Mouse (Mus musculus) T-helper 2 cell (primary cell): ENCODE measurements around the gene Nagpa.
"Not testable (repeated sequence)": the region's sequence is repeated elsewhere in the genome, so short reads cannot be mapped to it uniquely, and the experiment has no call there.

Source experiments
- in situ Hi-C: fragments of 300-600 bp; cut with MboI, MseI; formaldehyde crosslinking; loops from one replicate; pipeline ENCODE4 v1.15.1; 2025; ENCODE audit warnings: high pct_unique_total_duplicates

Nagpa gene

DNA sequence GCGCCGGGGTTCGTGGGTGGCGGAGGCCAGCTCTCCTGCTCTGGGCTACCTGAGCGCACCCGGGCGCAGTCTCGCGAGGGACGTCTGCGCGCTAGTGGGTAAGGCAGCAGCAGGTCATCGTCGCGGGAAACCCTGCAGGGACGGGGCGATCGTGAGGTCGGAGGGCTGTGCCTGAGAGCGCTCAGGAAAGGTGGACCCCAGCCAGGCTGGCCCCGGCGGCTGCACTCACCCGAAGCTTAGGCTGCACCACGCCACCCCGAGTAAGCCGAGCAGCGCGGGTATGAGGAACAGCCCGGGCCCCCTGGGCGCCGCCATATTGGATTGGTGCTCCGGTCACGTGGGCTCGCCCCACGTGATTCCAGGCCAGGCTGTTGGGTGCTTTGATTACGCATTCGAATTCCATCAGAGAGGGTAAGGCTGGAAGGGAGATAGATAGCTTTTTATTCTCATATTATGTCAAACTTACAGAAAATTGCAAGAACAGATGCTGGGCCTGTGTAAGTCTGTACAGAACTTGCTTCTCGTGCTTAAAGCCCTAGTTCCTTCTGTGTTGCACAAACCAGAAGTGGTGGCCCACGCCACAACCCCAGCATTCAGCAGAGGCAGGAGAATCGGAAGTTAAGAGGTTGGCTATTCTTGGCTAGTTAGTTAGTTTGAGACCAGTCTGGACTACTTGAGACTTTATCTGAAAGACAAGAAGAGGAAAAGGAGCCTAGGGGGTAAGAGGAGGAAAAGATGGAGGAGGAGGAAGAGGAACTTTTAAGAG, at the start of gene Nagpa:
Gene Nagpa (minus strand): TSS at position 345 of the 766 bp plus-strand sequence.
- in situ Hi-C loops = loop anchor here (5.0 kb wide), 1 partner anchor 33 kb away; no protein-coding TSS in a partner anchor

DNA sequence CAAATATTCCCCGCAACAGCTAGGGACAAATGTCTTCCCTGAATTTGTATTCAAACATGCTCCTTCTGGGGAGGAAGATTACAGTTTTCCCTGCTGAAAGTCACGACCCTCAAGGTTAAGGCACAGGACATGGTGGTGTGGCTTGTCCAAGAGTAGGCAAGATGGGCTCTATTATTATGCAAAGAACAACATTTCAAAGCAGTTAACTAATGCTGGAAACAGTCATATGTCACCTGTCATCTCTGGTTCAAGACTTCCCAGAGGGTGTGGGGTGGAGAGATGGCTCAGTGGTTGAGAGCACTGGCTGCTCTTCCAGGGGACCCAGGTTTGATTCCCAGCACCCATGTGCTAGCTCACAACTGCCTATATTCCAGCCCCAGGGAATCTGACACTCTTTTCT, 48.4 kb upstream of the Nagpa start:
- in situ Hi-C loops = no loop called here

DNA sequence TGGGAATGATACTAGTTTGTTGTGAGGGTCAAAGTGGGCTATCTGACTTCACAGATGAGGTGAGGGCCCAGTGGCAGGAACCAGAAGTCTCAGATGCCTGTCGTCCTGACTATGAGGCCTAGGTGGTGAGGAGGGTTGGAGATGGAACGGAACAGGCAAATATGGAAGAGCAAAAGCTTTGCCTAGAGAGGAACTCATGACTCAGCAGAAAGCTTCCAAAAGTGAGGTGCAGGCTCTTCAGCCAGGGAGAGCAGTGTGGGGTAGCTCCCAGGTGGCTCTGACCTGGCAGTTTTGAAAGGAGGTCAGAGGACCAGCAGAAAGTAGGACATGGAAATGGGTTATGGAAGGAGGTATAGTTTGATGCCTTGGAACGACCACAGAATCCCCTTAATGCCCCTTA, 47.1 kb upstream of the Nagpa start:
- in situ Hi-C loops = no loop called here

DNA sequence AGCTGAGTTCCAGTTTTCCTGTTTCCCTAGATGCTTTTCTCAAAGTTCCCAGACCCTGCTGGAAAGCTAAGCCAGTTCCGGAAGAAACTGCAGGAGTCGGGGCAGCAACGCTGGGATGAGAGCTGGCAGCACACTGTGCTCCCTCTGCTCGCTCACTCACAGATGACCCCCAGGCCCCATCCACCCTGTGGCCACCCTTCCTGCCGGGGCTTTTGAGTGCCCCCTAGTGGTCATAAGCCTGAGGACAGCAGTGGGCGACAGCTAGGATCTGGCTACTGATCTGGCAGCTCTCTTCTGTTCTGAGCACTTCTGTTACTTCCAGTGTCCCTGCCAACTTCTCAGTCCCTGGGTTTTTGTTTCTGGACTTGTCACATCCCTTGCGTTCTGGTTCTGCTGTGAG, 40.6 kb upstream of the Nagpa start:
- in situ Hi-C loops = no loop called here

DNA sequence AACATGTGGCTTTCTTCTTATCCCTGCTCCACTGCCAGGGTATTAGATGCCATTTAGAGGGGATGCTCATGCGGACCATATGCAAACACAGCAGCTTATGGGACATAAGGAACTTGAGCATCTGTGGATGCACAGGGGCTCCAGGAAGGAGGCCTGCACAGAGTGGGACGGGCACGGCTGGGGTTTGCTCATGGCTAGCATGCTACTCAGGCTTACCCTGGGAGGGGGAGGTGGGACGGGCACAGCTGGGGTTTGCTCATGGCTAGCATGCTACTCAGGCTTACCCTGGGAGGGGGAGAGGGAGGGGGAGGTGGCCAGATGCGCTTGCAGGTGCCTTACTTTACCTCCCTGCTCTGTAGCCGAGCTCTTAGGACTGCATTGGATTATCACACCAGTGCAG, 39.1 kb upstream of the Nagpa start:
- in situ Hi-C loops = no loop called here

DNA sequence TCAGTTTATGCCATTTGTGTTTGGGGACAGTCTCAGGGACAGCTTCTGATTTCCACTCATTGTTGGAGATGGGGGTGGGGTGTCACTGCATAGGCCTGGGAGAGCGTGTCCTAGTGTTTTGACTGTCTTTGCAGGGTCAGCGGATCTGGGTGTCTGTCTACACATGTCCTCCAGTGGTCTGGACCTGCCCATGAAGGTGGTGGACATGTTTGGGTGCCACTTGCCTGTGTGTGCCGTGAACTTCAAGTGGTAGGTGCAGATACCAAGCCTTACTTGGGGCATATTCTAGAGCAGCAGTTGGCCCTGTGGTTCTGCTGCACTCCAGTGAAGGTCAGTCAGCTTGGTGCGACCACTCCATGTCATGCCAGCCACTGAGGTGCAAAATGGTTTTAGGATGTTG, 38.5 kb upstream of the Nagpa start:
- in situ Hi-C loops = no loop called here

DNA sequence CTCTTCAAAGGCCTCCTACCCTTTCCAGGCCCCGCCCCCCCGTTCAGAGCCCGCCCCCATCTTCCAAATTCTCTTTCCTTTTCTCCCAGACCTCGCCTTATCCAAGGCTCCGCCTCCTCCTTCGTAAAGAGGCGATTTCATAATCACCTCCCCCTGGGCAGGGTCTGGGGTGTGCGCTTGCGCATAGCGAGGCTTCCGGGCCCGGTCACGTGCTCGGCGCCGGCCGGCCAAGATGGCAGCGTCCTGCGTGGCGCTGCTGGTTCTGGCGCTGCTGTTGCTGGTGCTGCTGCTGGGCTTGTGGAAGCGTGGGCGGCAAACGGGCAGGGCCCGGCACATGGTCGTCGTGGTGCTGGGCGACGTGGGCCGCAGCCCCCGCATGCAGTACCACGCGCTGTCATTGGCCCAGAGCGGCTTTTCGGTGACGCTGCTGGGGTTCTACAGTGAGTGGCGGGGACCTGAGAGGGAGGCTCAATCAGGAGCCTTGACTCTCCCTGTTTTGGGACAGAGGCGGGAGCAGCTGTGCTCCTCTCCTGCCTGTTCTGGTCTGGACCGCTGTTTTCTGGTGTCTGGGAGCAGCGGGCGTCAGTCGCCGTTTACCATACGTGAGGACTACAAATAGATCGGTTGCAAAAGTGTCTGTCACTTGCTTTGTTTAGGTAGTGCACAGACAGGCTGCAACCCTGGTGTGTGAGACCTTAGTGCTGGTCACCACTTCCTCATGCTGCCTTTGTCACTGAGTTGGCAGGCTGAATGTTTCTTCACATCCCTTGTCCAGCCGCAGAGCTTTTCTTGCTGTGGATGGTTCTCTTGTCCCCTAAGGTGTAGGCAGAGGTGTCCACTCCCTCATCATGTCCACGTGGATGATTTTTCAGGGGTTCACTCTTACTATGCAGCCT, 29.9 kb upstream of the Nagpa start, which contains the start of gene Alg1:
Gene Alg1 (plus strand): TSS at position 204 of the 896 bp plus-strand sequence.
- in situ Hi-C loops = no loop called here

DNA sequence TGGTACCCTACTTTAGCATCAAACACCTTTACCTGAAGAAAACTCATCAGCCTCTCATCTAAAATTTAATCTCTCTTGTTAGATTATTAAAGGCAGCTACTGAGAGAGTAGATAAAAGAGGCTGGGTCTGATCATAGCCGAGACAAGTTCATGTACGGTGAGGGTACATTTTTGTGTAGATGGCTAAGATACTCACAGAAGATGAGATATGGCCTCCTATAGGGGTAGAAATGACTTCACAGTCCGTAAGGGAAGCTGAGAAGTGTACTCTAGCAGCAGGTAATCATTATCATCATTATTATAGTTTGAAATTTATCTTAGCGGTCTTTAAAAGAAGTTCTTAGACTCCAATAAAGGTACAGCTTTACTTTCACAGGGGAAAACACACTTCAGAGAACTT, 29.2 kb upstream of the Nagpa start:
- in situ Hi-C loops = no loop called here

DNA sequence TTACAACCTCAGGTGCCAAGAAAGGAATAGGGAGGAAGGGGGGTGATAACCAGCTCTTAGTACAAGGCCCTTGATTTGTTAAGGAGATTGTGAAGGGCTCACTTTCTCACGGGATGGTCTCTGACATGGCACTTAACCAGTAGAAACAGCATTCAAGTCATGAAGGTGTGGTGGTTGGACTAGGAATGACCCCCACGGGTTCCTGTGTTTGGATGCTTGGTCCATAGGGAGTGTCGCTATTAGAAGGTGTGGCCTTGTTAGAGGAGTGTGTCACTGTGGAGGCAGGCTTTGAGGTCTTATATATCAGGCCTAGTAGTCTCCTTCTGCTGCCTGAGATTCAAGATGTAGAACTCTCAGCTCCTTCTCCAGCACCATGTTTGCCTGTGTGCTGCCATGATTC, 24.3 kb upstream of the Nagpa start:
- in situ Hi-C loops = not testable (repeated sequence)

DNA sequence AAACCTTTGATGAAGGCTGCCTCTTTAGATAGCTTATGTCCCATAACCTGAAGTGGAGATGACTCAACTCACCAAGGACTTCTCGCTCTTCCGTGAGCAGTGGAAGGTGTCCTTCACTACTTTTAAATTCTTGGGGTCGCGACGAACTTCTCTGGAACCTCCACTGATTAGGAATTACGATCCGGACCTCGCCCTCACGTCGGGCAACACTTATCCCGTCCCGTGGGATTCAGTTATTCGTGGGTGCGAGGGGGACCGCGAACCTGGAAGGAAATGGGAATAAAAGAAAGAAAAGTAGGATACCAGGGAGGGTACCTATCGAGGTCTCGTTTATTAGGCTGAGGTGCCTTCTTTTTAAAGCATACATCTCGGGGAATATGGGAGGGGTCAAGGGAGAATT, 23.7 kb upstream of the Nagpa start:
- in situ Hi-C loops = not testable (repeated sequence)

DNA sequence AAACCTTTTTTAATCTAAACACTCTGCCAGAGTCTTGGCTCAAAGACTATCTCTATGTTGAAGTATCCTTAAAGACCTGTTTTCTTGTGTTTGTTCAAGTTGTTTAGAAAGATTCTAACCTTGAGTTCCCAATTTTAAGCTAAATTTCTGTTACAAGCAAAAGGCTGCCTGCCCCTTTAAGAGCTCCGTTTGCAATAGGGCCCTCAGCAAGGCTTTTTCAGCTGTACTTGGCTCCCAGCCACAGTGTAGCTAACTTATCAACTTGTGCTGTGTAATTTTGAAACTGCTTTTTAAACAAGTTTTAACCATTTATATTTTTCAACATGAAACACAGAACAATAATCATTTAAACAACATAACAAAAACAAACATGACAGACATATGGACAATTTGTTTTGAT, 22.7 kb upstream of the Nagpa start:
- in situ Hi-C loops = not testable (repeated sequence)

DNA sequence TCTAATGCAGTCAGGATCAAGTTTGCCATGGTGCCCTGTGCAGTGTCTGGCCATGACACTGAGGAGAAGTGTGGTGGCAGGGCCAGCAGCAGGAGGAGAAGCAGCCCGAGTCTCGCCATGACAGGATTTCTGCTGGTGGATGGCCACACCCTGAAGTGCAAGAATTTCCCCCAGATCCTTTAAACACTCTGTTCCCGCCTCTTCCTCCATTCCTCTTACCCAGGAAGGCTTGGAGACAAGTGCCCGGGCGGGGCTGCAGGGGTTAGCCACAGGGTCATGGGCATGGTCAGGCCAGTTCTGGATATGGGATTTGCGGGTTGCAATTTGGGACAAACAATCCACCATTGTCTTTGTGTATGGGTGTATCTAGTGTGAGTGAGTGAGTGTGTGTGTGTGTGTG, 18.3 kb upstream of the Nagpa start, which contains the start of gene AU021092:
Gene AU021092 (minus strand): TSS at position 160 of the 400 bp plus-strand sequence.
- in situ Hi-C loops = no loop called here

DNA sequence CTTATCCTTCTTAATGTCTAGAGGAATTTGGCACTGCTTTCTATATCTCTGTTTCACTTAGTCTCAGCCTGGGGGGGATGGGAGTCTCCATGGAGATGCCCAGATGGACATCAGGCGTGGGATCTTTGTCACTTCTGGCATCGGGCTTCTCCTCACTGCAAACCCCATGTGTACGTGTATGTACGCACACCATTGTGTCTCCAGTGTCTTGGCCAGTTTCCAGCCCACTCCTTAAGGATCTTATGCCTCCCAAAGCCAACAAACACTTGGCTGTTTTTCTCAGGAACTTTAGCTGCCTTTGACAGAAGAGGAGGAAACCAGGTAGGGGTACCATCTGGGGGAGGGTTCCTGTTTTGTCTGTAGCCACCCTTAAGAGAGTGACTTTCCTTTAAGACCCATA, 17.6 kb upstream of the Nagpa start:
- in situ Hi-C loops = no loop called here

DNA sequence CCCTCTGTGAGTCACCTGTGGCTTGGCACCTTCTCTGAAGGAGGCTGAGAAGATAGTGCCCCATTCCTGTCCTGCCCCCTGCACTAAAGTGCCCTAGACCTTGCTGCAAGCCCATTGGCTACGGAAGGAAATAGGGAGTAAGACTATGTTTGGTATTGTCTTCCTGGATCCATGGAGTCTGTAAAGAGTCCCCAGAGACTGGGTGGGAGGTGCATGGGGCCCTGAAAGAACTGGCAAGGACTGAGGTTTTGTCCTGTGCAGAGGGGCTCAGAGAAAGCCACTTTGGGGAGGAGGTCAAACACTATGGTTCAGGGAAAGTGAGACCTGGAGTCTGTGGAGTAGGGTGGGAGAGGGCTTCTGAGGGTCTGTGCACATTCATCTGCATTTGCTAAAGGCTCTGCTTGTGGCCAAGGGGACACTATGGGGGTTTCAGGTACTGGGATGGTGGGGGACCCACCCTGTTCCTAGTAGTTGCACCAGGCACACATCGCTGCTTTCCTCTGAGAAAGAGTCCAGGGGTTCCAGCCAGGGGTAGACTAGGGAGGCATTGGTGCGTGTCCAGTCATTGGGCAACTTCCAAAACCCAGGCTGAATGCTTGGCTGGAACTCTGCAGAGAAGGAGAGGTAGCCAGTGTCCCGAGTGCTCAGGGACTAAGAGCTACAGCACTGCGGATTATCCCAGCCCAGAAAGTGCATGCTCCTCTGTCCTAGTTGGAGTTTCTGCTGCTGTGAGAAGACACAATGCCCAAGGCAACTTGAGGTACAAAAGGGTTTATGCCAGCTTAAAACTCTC, 13.7 kb upstream of the Nagpa start:
- in situ Hi-C loops = no loop called here

DNA sequence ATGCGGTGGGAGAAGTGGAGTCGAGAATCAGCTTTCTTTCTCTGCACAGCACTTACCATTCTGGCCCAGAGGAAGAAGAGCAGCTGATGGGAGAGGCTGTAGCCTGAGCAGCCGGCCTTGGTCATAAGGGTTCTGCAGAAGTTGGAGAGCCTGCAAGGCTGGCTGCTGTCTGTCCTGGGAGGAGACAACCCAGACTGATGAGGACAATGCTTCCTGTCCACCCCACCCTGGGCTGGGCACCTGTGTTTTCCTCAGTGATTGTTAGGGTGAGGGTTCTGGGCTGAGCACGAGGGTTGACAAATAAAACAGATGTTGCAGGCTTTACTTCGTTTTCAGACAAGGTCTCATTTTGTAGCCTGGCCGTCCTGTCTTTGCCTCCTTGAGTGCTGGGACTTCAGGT, 12.9 kb upstream of the Nagpa start:
- in situ Hi-C loops = no loop called here

DNA sequence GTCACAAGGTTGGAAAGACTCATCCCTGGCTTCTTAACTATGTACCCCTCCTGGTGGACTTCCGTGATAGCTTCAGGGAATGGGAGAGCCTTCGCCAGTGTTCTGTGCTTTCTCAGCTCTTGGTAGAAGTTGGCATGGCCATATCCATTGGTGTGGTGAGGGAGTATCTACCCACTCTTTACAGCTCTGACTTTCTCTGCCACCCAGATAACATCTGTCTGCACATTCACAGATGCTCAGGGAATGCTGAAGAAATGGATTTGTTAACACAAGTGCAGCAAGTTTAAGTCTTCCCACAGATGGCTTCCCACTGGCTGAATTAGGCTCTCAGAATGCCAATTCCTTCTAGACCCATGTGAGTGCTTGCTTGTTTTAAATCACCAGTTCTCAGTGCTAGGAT, 10.3 kb upstream of the Nagpa start:
- in situ Hi-C loops = no loop called here

DNA sequence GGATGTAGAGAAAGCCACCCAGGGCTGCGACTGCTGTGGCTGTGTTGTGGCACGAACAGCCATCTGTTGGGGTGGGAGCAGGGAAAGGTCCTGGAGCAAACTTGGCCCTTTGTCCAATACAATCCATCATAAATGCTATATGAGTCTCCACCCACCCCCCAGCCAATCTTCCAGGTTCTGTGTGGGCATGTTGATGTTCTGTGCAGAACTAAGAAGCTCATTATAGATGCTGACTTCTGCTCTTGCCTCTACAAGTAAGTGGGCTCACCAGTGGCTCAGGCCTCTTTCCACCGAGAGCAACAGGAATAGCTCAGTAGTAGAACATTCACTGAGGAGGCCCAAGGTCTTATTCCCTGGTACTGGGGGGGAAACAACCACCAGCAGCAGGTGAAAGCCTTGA, 8.3 kb upstream of the Nagpa start:
- in situ Hi-C loops = no loop called here

DNA sequence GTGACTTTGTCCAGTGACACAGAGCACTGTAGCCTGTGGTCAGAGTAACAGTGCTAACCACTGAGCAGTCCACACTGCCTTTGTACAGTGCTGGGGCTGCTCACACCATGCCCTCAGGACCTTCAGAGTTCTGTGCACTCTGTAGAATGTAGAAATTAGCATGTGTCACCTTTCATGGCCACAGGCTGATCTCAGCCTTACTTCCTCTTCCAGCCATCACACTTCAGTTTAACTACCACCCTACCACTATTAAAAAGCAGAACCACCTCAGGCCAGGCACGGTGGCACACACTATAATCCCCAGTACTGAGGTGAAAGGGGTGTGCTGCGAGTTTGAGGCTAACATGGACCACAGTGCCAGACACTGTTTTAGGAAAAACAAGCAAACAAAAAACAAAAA, 6.6 kb upstream of the Nagpa start:
- in situ Hi-C loops = no loop called here

DNA sequence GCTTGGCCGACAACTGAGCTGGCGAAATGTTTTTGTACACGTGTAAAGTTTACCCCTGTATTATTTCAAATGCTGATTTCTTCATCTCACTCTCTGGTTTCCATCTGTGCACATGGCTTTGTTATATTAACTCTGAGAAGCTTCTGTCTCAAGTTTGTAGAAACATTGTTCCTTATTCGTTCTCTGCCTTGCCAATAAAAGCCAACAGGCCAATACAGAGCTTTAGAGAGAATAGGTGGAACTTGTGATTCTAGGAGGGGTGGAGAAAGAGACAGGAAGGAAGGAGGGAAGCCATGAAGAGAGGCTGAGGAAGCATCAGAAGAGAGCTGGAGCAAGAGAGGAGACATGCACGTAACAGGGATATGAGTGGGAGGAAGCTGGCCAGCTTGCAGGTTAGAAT, 2.2 kb upstream of the Nagpa start:
- in situ Hi-C loops = no loop called here

DNA sequence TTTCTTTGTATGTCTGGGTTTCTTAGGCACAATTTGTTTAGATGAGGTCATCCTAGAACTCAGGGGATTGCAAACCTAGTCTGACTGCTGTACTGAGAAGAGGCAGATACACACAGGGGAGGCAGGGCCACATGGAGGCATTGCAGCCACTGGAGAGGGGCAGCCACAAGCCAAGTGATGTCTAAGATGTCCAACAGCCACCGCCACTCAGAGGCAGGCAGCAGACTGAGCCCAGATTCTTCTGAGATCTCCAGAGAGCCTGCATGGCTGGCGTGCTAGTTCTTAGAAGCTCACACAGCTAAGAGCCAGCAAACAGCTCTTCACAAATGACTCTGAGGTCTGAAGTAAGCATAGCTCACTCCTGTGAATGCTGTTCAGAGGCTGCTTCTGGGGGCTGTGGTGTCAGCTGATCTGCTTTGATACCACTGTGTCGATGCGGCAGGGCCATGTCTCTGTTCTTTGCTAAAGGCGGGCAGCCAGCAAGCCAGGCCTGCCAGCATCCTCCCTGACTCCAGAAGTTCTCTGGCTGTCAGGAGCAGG, 1.7 kb upstream of the Nagpa start:
- in situ Hi-C loops = no loop called here

DNA sequence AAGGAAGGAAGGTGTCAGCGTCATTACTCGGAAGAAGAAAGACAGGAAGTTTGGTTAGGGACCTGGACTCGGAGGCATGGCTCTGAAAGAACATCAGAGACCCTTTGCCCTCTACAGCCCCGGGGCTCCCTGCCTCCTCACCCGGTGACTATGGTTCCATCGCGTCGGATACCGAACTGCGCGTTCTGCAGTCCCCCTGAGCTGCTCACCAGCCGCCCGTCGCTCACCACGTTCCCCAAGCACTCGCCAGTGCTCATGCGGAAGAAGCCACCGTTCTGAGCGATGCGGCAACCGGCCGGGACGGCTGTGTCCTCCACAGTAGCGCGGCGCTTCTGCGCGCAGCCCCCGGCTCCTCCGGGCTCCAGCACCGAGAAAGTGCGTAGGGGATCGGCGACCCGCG, 612 bp downstream of the Nagpa start:
- in situ Hi-C loops = loop anchor here (5.0 kb wide), 1 partner anchor 34 kb away; no protein-coding TSS in a partner anchor
